Mouse (Mus musculus): ENCODE measurements around the gene Fndc3b. TPM values are rescaled to one million over a fixed set of nuclear protein-coding genes. Genes with fewer than 3 reads are reported as not detected.

Fndc3b gene
- polyA plus RNA-seq, 1 experiment from 2014 or later = 4.7 TPM

GRCm38 (mm10) chr3:27712421-27712820 lies 1.3 kb upstream of the Fndc3b start:
- DNase-seq (ENCODE audit: low spot score) (no peak), ATAC-seq (no peak)
- no peak overlapping the region for H3K4me2 ChIP-seq (ENCODE audit: low read length)
- WGBS = 44% methylated on average over 6 of the region's 6 CpGs
- H3K4me1 ChIP-seq (ENCODE audit: control insufficient read depth, insufficient read depth, low read length) = peaks cover 12% of the 10 kb centered on the region
- H3K27me3 ChIP-seq (replicated peaks; ENCODE audit: control insufficient read depth, insufficient read depth, low read length) = no peaks in the 10 kb centered on the region
- H3K36me3 ChIP-seq (ENCODE audit: control insufficient read depth, insufficient read depth, low read length) = no peaks in the 10 kb centered on the region
- H3K9me3 ChIP-seq (replicated peaks; ENCODE audit: control insufficient read depth, low read length) = no peaks in the 10 kb centered on the region
- no peak overlapping the region for H3K4me3 ChIP-seq (ENCODE audit: low read depth, low read length)
- H3K27ac ChIP-seq (ENCODE audit: low read depth, low read length) = no peak overlapping the region
- H3K9ac ChIP-seq (ENCODE audit: low read length) = no peak overlapping the region

GRCm38 (mm10) chr3:27709906-27710647 lies 1.0 kb downstream of the Fndc3b start:
- H3K27ac ChIP-seq (ENCODE audit: low read depth, low read length) = peak overlapping the region; percentile 90
- peaks cover 12% of the 10 kb centered on the region for H3K4me1 ChIP-seq (ENCODE audit: control insufficient read depth, insufficient read depth, low read length)
- WGBS = under 1% methylated on average over 70 of the region's 86 CpGs
- H3K36me3 ChIP-seq (ENCODE audit: control insufficient read depth, insufficient read depth, low read length) = no peaks in the 10 kb centered on the region
- peak; percentile 54 for DNase-seq (ENCODE audit: low spot score)
- H3K9me3 ChIP-seq (replicated peaks; ENCODE audit: control insufficient read depth, low read length) = no peaks in the 10 kb centered on the region
- H3K27me3 ChIP-seq (replicated peaks; ENCODE audit: control insufficient read depth, insufficient read depth, low read length) = no peaks in the 10 kb centered on the region
- ATAC-seq = peak; percentile 27
- H3K4me3 ChIP-seq (ENCODE audit: low read depth, low read length) = peak overlapping the region; percentile 82
- peak overlapping the region; percentile 81 for H3K9ac ChIP-seq (ENCODE audit: low read length)
- H3K4me2 ChIP-seq (ENCODE audit: low read length) = peak overlapping the region; percentile 72

GRCm38 (mm10) chr3:27709096-27709905 lies 1.8 kb downstream of the Fndc3b start:
- peak overlapping the region; percentile 72 for H3K4me2 ChIP-seq (ENCODE audit: low read length)
- H3K4me3 ChIP-seq (ENCODE audit: low read depth, low read length) = peak overlapping the region; percentile 82
- no peaks in the 10 kb centered on the region for H3K27me3 ChIP-seq (replicated peaks; ENCODE audit: control insufficient read depth, insufficient read depth, low read length)
- H3K4me1 ChIP-seq (ENCODE audit: control insufficient read depth, insufficient read depth, low read length) = peaks cover 12% of the 10 kb centered on the region
- ATAC-seq = no peak
- peak; percentile 11 for DNase-seq (ENCODE audit: low spot score)
- WGBS = 4% methylated on average over 22 of the region's 22 CpGs
- H3K27ac ChIP-seq (ENCODE audit: low read depth, low read length) = no peak overlapping the region
- H3K9ac ChIP-seq (ENCODE audit: low read length) = peak overlapping the region; percentile 81
- H3K36me3 ChIP-seq (ENCODE audit: control insufficient read depth, insufficient read depth, low read length) = no peaks in the 10 kb centered on the region
- H3K9me3 ChIP-seq (replicated peaks; ENCODE audit: control insufficient read depth, low read length) = no peaks in the 10 kb centered on the region

- H3K9ac ChIP-seq (ENCODE audit: low read length) = peak overlapping the region; percentile 81; the same call in 1 of the 2 replicates
- H3K9me3 ChIP-seq (replicated peaks; ENCODE audit: control insufficient read depth, low read length) = no peaks in the 10 kb centered on the region
- H3K27ac ChIP-seq (ENCODE audit: low read depth, low read length) = no peak overlapping the region
- H3K4me2 ChIP-seq (ENCODE audit: low read length) = peak overlapping the region; percentile 72
- no peaks in the 10 kb centered on the region for H3K27me3 ChIP-seq (replicated peaks; ENCODE audit: control insufficient read depth, insufficient read depth, low read length)
- WGBS = 26% methylated on average over 5 of the region's 5 CpGs
- peaks cover 9% of the 10 kb centered on the region for H3K4me1 ChIP-seq (ENCODE audit: control insufficient read depth, insufficient read depth, low read length)
- peak overlapping the region; percentile 82 for H3K4me3 ChIP-seq (ENCODE audit: low read depth, low read length)
- ATAC-seq = no peak
- DNase-seq (ENCODE audit: low spot score) = no peak
- H3K36me3 ChIP-seq (ENCODE audit: control insufficient read depth, insufficient read depth, low read length) = no peaks in the 10 kb centered on the region
Measured at GRCm38 (mm10) chr3:27708581-27708980, 2.5 kb downstream of the Fndc3b start.

GRCm38 (mm10) chr3:27705761-27706160 lies 5.3 kb downstream of the Fndc3b start:
- Histone ChIP-seq H3K4me1 (ENCODE audit: control insufficient read depth, insufficient read depth, low read length) (peaks cover 7% of the 10 kb centered on the region; the same call in 1 of the 2 replicates), H3K27me3 (replicated peaks; ENCODE audit: control insufficient read depth, insufficient read depth, low read length) (no peaks in the 10 kb centered on the region), H3K9ac (ENCODE audit: low read length) (no peak overlapping the region), H3K36me3 (ENCODE audit: control insufficient read depth, insufficient read depth, low read length) (no peaks in the 10 kb centered on the region), H3K4me2 (ENCODE audit: low read length) (no peak overlapping the region), H3K27ac (ENCODE audit: low read depth, low read length) (no peak overlapping the region), H3K9me3 (replicated peaks; ENCODE audit: control insufficient read depth, low read length) (no peaks in the 10 kb centered on the region), H3K4me3 (ENCODE audit: low read depth, low read length) (no peak overlapping the region)
- ATAC-seq (no peak), DNase-seq (ENCODE audit: low spot score) (no peak)
- WGBS = 76% methylated on average over 6 of the region's 6 CpGs

- ATAC-seq (no peak), DNase-seq (ENCODE audit: low spot score) (no peak)
- 61% methylated on average over 4 of the region's 4 CpGs for WGBS
- H3K4me2 ChIP-seq (ENCODE audit: low read length) = no peak overlapping the region
- no peak overlapping the region for H3K4me3 ChIP-seq (ENCODE audit: low read depth, low read length)
- H3K27me3 ChIP-seq (replicated peaks; ENCODE audit: control insufficient read depth, insufficient read depth, low read length) = no peaks in the 10 kb centered on the region
- H3K36me3 ChIP-seq (ENCODE audit: control insufficient read depth, insufficient read depth, low read length) = no peaks in the 10 kb centered on the region
- H3K4me1 ChIP-seq (ENCODE audit: control insufficient read depth, insufficient read depth, low read length) = peaks cover 7% of the 10 kb centered on the region; the same call in 1 of the 2 replicates
- H3K27ac ChIP-seq (ENCODE audit: low read depth, low read length) = no peak overlapping the region
- no peaks in the 10 kb centered on the region for H3K9me3 ChIP-seq (replicated peaks; ENCODE audit: control insufficient read depth, low read length)
- H3K9ac ChIP-seq (ENCODE audit: low read length) = no peak overlapping the region
Measured at GRCm38 (mm10) chr3:27705056-27705455, 6.1 kb downstream of the Fndc3b start.

GRCm38 (mm10) chr3:27704641-27705040 lies 6.5 kb downstream of the Fndc3b start:
- Histone ChIP-seq H3K9me3 (replicated peaks; ENCODE audit: control insufficient read depth, low read length) (no peaks in the 10 kb centered on the region), H3K27me3 (replicated peaks; ENCODE audit: control insufficient read depth, insufficient read depth, low read length) (no peaks in the 10 kb centered on the region), H3K36me3 (ENCODE audit: control insufficient read depth, insufficient read depth, low read length) (no peaks in the 10 kb centered on the region), H3K27ac (ENCODE audit: low read depth, low read length) (no peak overlapping the region), H3K4me1 (ENCODE audit: control insufficient read depth, insufficient read depth, low read length) (peaks cover 7% of the 10 kb centered on the region; the same call in 1 of the 2 replicates), H3K4me2 (ENCODE audit: low read length) (no peak overlapping the region), H3K4me3 (ENCODE audit: low read depth, low read length) (no peak overlapping the region), H3K9ac (ENCODE audit: low read length) (no peak overlapping the region)
- WGBS = 85% methylated on average over 9 of the region's 9 CpGs
- ATAC-seq (no peak), DNase-seq (ENCODE audit: low spot score) (no peak)

GRCm38 (mm10) chr3:27703531-27703930 lies 7.6 kb downstream of the Fndc3b start:
- Histone ChIP-seq H3K27ac (ENCODE audit: low read depth, low read length) (no peak overlapping the region), H3K27me3 (replicated peaks; ENCODE audit: control insufficient read depth, insufficient read depth, low read length) (no peaks in the 10 kb centered on the region)
- 78% methylated on average over 8 of the region's 8 CpGs for WGBS

GRCm38 (mm10) chr3:27703081-27703480 lies 8.0 kb downstream of the Fndc3b start:
- Histone ChIP-seq H3K27me3 (replicated peaks; ENCODE audit: control insufficient read depth, insufficient read depth, low read length) (no peaks in the 10 kb centered on the region), H3K4me1 (ENCODE audit: control insufficient read depth, insufficient read depth, low read length) (no peaks in the 10 kb centered on the region), H3K4me3 (ENCODE audit: low read depth, low read length) (no peak overlapping the region), H3K36me3 (ENCODE audit: control insufficient read depth, insufficient read depth, low read length) (no peaks in the 10 kb centered on the region), H3K9me3 (replicated peaks; ENCODE audit: control insufficient read depth, low read length) (no peaks in the 10 kb centered on the region), H3K4me2 (ENCODE audit: low read length) (no peak overlapping the region), H3K9ac (ENCODE audit: low read length) (no peak overlapping the region), H3K27ac (ENCODE audit: low read depth, low read length) (no peak overlapping the region)
- DNase-seq (ENCODE audit: low spot score) (no peak), ATAC-seq (no peak)
- 96% methylated on average over 2 of the region's 2 CpGs for WGBS

More at GRCm38 (mm10) chr3:27703531-27703930, 7.6 kb downstream of the Fndc3b start:
- no peaks in the 10 kb centered on the region for H3K9me3 ChIP-seq (replicated peaks; ENCODE audit: control insufficient read depth, low read length)
- no peaks in the 10 kb centered on the region for H3K36me3 ChIP-seq (ENCODE audit: control insufficient read depth, insufficient read depth, low read length)
- no peaks in the 10 kb centered on the region for H3K4me1 ChIP-seq (ENCODE audit: control insufficient read depth, insufficient read depth, low read length)
- H3K9ac ChIP-seq (ENCODE audit: low read length) = no peak overlapping the region
- ATAC-seq = no peak
- no peak overlapping the region for H3K4me2 ChIP-seq (ENCODE audit: low read length)
- no peak overlapping the region for H3K4me3 ChIP-seq (ENCODE audit: low read depth, low read length)
- DNase-seq (ENCODE audit: low spot score) = no peak
